ENCODE assay signal across 28 mouse cellular contexts in the genomic region with DNA sequence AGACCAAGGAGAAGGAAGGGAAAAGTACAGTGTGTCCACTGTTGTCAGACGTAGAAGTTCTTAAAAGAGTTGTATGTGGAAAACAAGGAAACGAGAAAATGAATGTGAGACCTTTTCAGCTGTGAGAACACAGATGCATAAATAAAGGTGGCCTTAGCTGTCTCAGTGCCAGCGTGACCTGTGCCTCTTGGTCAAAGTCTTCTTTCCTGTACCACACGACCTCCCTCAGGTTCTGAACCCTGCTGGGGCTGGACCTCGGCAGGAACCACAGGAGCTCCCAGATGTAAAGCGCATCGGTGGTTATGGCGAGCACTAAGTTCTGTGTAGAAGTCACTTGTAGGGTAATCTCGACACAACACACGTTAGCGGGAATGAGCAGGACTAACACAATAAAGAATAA. TPM values are rescaled to one million over a fixed set of nuclear protein-coding genes. Genes with fewer than 3 reads are reported as not detected.
DNase-seq lines count a peak whose midpoint lies in the region; ATAC-seq lines count a peak whose summit lies in the region.
"Had no signal": no experiment of that assay in that cellular context is flagged by ENCODE, and none has a peak within 500 bp of the region (broad histone marks: within the 10 kb centered on the region; RNA-seq: fewer than 3 reads in every experiment).

No protein-coding gene starts in this region.

- no peaks in the 10 kb centered on the region for H3K27me3 ChIP-seq in kidney, embryonic 14.5 days (ENCODE audit: control insufficient read depth, insufficient read depth, low read length)
- H3K27me3 ChIP-seq in intestine, embryonic 15.5 days (replicated peaks), result no peaks in the 10 kb centered on the region
- no peaks in the 10 kb centered on the region for H3K27me3 ChIP-seq in forebrain, embryonic 15.5 days
- H3K27me3 ChIP-seq: embryonic facial prominence, embryonic 12.5 days; forebrain, embryonic 12.5 days; heart, embryonic 13.5 days; limb, embryonic 15.5 days; lung, embryonic 15.5 days; neural tube, embryonic 12.5 days had no signal

- H3K9ac ChIP-seq in kidney, embryonic 14.5 days (ENCODE audit: low read depth, low read length), result no peak overlapping the region
- no peak overlapping the region for H3K9ac ChIP-seq in intestine, embryonic 15.5 days
- H3K9ac ChIP-seq in forebrain, embryonic 15.5 days (replicated peaks), result no peak overlapping the region
- H3K9ac ChIP-seq: embryonic facial prominence, embryonic 12.5 days; forebrain, embryonic 12.5 days; heart, embryonic 13.5 days; limb, embryonic 15.5 days; lung, embryonic 15.5 days; neural tube, embryonic 12.5 days had no signal

- DNase-seq in kidney, adult 11 months, result peak; percentile 73
- DNase-seq in kidney, adult 8-10 months, result peak; percentile 70 to 75
- DNase-seq in kidney, postnatal 14 days, result peak; percentile 57
- no peak for DNase-seq in cerebellum, adult 9-11 months
- DNase-seq: adrenal gland, postnatal 14 days; cerebellum, adult 2 months; gastrocnemius, postnatal 14 days; heart, adult 18-20 months; heart, postnatal 14 days; layer of hippocampus, adult 9-11 months; left cerebral cortex, postnatal 4 days; lung, postnatal 4 days; midbrain, embryonic 14.5 days; right cerebral cortex, postnatal 25 days; thymus, adult 18-20 months had no signal

- no peak for ATAC-seq in kidney, embryonic 14.5 days (ENCODE audit: low FRiP score, low TSS enrichment)
- peak; percentile 42; the same call in 1 of the 2 replicates for ATAC-seq in intestine, embryonic 15.5 days
- ATAC-seq in erythroblast, adult 5-6 weeks (replicated peaks; ENCODE audit: low FRiP score, poor library complexity, severe bottlenecking), result no peak
- no peak for ATAC-seq in forebrain, embryonic 15.5 days (replicated peaks)
- ATAC-seq: CD4-positive, CD25-positive, alpha-beta regulatory T cell, adult 4 months; hindbrain, postnatal 0 days had no signal

- H3K4me3 ChIP-seq in kidney, embryonic 14.5 days (ENCODE audit: low read length), result no peak overlapping the region
- H3K4me3 ChIP-seq in intestine, embryonic 15.5 days (replicated peaks), result no peak overlapping the region
- no peak overlapping the region for H3K4me3 ChIP-seq in forebrain, embryonic 15.5 days
- H3K4me3 ChIP-seq: embryonic facial prominence, embryonic 12.5 days; erythroblast, embryonic 14.5 days; forebrain, embryonic 12.5 days; heart, embryonic 13.5 days; limb, embryonic 15.5 days; lung, embryonic 15.5 days; neural tube, embryonic 12.5 days had no signal

- H3K9me3 ChIP-seq in kidney, embryonic 14.5 days (ENCODE audit: control insufficient read depth, low read length), result no peaks in the 10 kb centered on the region
- no peaks in the 10 kb centered on the region for H3K9me3 ChIP-seq in intestine, embryonic 15.5 days
- no peaks in the 10 kb centered on the region for H3K9me3 ChIP-seq in forebrain, embryonic 15.5 days
- H3K9me3 ChIP-seq: embryonic facial prominence, embryonic 12.5 days; forebrain, embryonic 12.5 days; heart, embryonic 13.5 days; limb, embryonic 15.5 days; lung, embryonic 15.5 days; neural tube, embryonic 12.5 days had no signal

- no peak overlapping the region for H3K4me2 ChIP-seq in kidney, embryonic 14.5 days (replicated peaks; ENCODE audit: low read depth, low read length)
- H3K4me2 ChIP-seq in intestine, embryonic 15.5 days (replicated peaks), result no peak overlapping the region
- H3K4me2 ChIP-seq in forebrain, embryonic 15.5 days (replicated peaks), result no peak overlapping the region
- H3K4me2 ChIP-seq: embryonic facial prominence, embryonic 12.5 days; forebrain, embryonic 12.5 days; heart, embryonic 13.5 days; limb, embryonic 15.5 days; lung, embryonic 15.5 days; neural tube, embryonic 12.5 days had no signal

- H3K4me1 ChIP-seq in kidney, embryonic 14.5 days (ENCODE audit: control insufficient read depth, insufficient read depth, low read length), result 0 out of 2 replicates have a peak, but pooled peaks cover 3% of the 10 kb centered on the region
- 0 out of 2 replicates have a peak, but pooled peaks cover 3% of the 10 kb centered on the region for H3K4me1 ChIP-seq in intestine, embryonic 15.5 days (replicated peaks)
- no peaks in the 10 kb centered on the region for H3K4me1 ChIP-seq in forebrain, embryonic 15.5 days
- H3K4me1 ChIP-seq: embryonic facial prominence, embryonic 12.5 days; forebrain, embryonic 12.5 days; limb, embryonic 15.5 days; neural tube, embryonic 12.5 days had no signal

- 76% methylated on average over 11 of the region's 11 CpGs for WGBS in kidney, embryonic 14.5 days
- WGBS in intestine, embryonic 15.5 days, result 82% methylated on average over 11 of the region's 11 CpGs
- 96% methylated on average over 11 of the region's 11 CpGs for WGBS in forebrain, embryonic 15.5 days

- no peak overlapping the region for H3K27ac ChIP-seq in kidney, embryonic 14.5 days (ENCODE audit: low read depth, low read length)
- no peak overlapping the region for H3K27ac ChIP-seq in intestine, embryonic 15.5 days
- no peak overlapping the region for H3K27ac ChIP-seq in forebrain, embryonic 15.5 days (replicated peaks)
- H3K27ac ChIP-seq: embryonic facial prominence, embryonic 12.5 days; forebrain, embryonic 12.5 days; heart, embryonic 13.5 days; hindbrain, postnatal 0 days; limb, embryonic 15.5 days; neural tube, embryonic 12.5 days had no signal

- H3K36me3 ChIP-seq in kidney, embryonic 14.5 days (ENCODE audit: control insufficient read depth, insufficient read depth, low read length), result no peaks in the 10 kb centered on the region
- no peaks in the 10 kb centered on the region for H3K36me3 ChIP-seq in intestine, embryonic 15.5 days
- no peaks in the 10 kb centered on the region for H3K36me3 ChIP-seq in forebrain, embryonic 15.5 days
- H3K36me3 ChIP-seq: embryonic facial prominence, embryonic 12.5 days; forebrain, embryonic 12.5 days; heart, embryonic 13.5 days; limb, embryonic 15.5 days; lung, embryonic 15.5 days; neural tube, embryonic 12.5 days had no signal

RNA-seq across cellular contexts. Expression of gene Gclm, which starts 35.8 kb away (rescaled TPM):
- 67.9 and 76.2 TPM in 2 replicates for polyA plus RNA-seq in kidney, embryonic 14.5 days (2014; fragmentation: Nextera tagmentation; extraction: Ambion mirVana)
- polyA plus RNA-seq in intestine, embryonic 15.5 days (2015; fragmentation: Nextera tagmentation; extraction: Ambion mirVana), result 97.7 TPM in 2 replicates
- 276 and 381 TPM in 2 replicates for total RNA-seq in erythroblast, adult 5-6 weeks (2015; ENCODE audit: low replicate concordance)
- 373 and 560 TPM in 2 replicates for total RNA-seq in erythroblast, adult 5-6 weeks (2017; ENCODE audit: low replicate concordance)
- 52.6 and 57.4 TPM in 2 replicates for polyA plus RNA-seq in forebrain, embryonic 15.5 days (2015; fragmentation: Nextera tagmentation; extraction: Ambion mirVana)
